Mouse (Mus musculus): ENCODE measurements around the gene Zfp715.
"Not testable (repeated sequence)": the region's sequence is repeated elsewhere in the genome, so short reads cannot be mapped to it uniquely, and the experiment has no call there.

Zfp715 gene

DNA sequence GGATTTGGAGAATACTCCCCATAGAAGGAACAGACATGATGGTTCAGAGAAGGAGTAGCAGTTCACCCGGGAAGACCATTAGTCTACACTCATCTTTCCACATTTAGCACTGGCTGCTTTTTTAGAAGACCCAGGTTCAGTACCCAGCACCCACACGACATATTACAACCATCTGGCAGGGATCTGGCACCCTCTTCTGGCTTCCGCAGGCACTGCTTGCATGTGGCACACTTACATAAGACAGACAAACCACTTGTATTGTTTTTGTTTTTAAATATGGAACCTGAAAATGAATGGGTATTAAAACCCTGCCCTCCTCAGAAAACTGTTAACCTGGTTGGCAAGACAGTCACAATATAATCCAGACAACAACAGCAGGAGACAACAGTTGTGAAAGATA, 21.6 kb downstream of the Zfp715 start:
- no peak for DNase-seq (ENCODE audit: low read depth, low spot score)

DNA sequence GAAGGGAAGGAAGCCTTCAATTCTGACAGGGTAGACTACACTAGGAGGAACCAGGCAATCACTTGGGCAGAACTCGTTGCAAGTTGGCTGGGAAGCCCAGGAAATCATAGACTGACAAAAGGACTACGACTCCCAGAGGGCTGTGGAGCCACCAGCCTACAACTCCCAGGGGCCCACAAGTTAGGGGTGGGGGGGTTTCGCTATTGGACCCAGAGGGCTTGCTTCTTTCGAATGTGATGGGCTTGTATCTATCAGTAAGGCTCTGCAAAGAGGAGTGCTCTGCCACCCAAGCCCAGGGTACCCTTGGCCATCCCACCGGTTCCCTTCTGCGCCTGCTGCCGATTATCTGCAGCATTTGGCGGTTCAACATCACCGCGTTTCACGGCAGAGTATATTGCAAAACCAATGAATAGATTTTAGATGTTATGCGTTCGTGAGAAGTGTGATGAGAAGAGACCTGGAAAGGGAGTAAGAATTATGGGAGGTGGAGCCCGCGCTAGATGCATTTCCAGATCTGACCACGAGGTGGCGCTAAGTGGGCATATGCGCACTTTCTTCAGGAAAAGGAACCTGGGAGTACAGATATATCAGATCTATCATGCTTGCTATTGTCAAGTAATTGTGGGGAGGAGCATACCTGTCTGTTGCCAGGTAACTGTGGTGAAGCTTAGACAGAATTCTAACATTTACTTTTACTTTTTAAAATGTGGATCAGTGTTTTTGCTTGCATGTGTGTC, 30.1 kb downstream of the Zfp715 start:
- DNase-seq (ENCODE audit: low read depth, low spot score), result peak; percentile 48

DNA sequence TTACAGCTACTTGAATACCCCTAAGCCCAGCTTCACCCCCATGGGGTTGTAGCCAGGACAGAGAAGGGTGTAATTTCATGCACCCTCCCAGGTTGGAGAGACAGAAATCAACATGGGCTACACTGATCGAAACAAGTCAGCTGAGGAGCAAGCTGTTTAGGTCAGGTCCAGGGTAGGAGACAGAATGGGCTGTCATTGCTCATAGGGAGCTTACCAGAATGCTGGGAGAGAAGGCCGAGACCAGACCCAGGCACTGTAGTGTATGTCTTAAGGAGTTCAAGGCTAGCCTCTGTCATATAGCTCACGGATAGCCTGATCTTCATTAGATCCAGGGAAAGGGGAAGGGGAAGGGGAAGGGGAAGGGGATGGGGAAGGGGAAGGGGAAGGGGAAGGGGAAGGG, 30.6 kb downstream of the Zfp715 start:
- DNase-seq (ENCODE audit: low read depth, low spot score), result no peak

DNA sequence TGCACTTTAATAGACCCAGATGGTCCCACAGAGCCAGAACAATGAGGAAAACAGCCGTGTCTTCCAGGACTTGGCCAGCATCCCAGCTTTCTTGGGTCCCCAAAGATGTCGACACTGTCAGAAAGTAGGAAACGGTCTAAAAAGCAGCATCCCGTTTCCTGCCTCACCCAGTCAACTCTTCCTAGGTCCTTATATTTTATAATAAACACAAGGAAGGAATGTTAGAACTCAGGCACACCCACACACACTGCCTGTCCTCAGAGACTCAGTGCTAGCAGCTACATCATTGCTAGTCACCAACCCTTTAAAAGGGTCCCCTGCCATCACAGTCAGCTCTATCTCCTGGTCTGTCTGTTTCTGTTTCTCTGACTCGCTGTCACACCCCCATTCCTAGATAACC, 35.7 kb downstream of the Zfp715 start:
- no peak for DNase-seq (ENCODE audit: low read depth, low spot score)

DNA sequence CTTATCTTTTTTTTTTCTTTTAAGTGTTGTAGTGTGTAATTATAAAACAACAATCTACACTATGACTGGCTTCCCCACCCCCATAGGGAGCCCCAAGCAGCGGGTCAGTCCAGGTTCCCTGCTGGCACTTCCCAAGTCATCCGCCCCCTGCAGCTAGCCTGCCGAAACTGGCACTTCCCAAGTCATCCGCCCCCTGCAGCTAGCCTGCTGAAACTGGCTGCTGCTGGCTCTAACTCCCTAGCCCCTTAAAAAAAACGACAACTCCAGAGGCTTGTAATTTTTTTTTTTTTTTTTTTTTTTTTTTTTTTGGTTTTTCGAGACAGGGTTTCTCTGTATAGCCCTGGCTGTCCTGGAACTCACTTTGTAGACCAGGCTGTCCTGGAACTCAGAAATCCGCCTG, 36.9 kb downstream of the Zfp715 start:
- DNase-seq (ENCODE audit: low read depth, low spot score), result not testable (repeated sequence)

DNA sequence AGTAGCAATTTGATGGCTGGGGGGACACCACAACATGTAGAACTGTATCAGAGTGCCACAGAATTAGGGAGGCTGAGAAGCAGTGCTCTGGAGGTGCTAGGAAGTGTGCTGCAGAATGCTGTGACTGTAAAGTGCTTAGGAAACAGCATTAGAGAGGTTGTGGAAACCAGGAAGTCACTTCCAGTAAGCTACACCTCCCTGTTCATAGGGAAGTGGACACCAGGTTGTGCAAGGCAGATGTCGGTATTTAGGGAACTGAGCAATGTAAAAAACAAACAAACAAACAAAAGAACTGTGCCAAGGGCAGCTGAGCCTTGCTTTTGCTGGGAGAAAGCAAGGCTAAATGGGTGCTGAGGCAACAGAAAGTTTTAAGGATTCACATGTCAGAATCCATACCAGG, 39.6 kb downstream of the Zfp715 start:
- no peak for DNase-seq (ENCODE audit: low read depth, low spot score)

DNA sequence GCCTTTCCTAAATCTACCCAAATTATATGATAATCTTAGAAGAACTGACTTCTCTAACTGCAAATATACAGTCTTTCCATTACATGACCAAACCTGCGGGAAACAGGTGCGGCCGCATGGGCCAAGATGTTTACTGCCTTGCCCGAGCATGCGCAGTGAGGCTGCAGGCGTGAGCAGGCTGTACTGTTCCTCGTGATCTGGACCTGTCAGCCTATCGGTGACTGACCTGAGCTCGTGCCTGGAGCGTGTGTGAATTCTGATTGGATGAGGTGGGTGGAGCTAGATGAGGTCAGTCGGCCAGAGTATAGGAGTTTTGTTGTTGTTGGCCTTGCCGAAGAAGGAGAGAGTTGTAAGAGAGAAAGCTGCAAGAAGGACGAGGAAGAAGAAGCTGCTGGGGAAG, 45.7 kb downstream of the Zfp715 start:
- not testable (repeated sequence) for DNase-seq (ENCODE audit: low read depth, low spot score)

DNA sequence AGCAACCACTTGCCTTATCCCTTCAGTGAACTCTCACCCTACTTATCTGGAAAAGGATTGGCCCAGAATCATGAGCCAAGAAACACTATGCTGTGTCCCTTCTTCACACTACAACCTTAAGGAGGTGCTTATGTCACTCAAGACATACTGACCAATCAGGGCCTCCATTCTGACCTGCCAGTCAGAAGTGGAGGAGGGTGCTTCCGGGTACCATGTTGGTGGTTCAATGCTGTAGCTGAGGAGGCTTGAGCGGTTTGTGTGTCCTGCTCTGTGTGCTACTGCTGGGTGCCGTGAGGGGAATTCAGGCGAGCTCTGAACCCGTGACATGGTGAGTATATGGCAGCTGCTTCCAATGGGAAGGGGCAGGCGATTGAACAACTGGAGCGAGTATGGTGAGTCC, 59.6 kb downstream of the Zfp715 start:
- no peak for DNase-seq (ENCODE audit: low read depth, low spot score)

DNA sequence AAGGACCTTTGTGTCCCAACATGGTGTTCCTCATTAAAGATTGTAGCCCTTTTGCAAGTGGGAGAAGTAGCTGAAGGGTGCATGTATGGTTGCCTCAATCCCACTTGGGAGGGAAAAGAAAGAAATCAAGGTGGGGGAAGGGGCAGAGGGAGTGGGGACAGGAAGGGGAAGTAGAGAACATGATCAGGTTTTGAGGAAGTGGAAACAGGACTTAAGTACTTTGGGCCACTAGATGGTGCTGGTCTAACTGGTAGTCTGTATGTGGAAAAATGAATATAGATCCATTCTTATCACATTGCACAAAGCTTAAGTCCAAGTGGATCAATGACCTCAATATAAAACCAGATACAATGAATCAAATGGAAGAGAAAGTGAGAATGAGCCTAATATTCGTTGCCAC, 62.4 kb downstream of the Zfp715 start:
- not testable (repeated sequence) for DNase-seq (ENCODE audit: low read depth, low spot score)

All from skeletal muscle tissue, adult 2 months (tissue).